Mouse (Mus musculus) WW6 (cell line): ENCODE results near the gene Tctex1d2.

ENCODE experiments used
- DNase-seq: peaks from one replicate; pipeline ENCODE4 v3.0.0-alpha.2; 2013; ENCODE audit warnings: low read depth, low spot score

The Tctex1d2 gene

GRCm38 (mm10) chr16:32419517-32420483 is at the start of gene Tctex1d2:
Gene Tctex1d2 (plus strand): TSS chr16:32419702.
- DNase-seq: peak; percentile 86

GRCm38 (mm10) chr16:32371351-32371750 is 48.2 kb upstream of the Tctex1d2 start:
- DNase-seq: no peak

- no peak for DNase-seq
Observed at GRCm38 (mm10) chr16:32379575-32379974, 39.9 kb upstream of the Tctex1d2 start.

GRCm38 (mm10) chr16:32382901-32383300 is 36.6 kb upstream of the Tctex1d2 start:
- no peak for DNase-seq

GRCm38 (mm10) chr16:32384885-32385284 is 34.6 kb upstream of the Tctex1d2 start:
- no peak for DNase-seq

GRCm38 (mm10) chr16:32386826-32387225 is 32.7 kb upstream of the Tctex1d2 start:
- DNase-seq: no peak

- DNase-seq: no peak
Observed at GRCm38 (mm10) chr16:32389049-32389448, 30.5 kb upstream of the Tctex1d2 start.

- DNase-seq: no peak
Observed at GRCm38 (mm10) chr16:32389841-32390240, 29.7 kb upstream of the Tctex1d2 start.

- no peak for DNase-seq
Observed at GRCm38 (mm10) chr16:32390882-32391281, 28.6 kb upstream of the Tctex1d2 start.

- DNase-seq: no peak
Observed at GRCm38 (mm10) chr16:32395679-32396540, 23.6 kb upstream of the Tctex1d2 start.

GRCm38 (mm10) chr16:32396541-32396835 is 23.0 kb upstream of the Tctex1d2 start:
- no peak for DNase-seq

- no peak for DNase-seq
Observed at GRCm38 (mm10) chr16:32398206-32398605, 21.3 kb upstream of the Tctex1d2 start.

- no peak for DNase-seq
Observed at GRCm38 (mm10) chr16:32400267-32400666, 19.2 kb upstream of the Tctex1d2 start, which contains the start of gene Tm4sf19. Gene Tm4sf19 (plus strand): TSS chr16:32400506.

- DNase-seq: no peak
Observed at GRCm38 (mm10) chr16:32401335-32401965, 18.1 kb upstream of the Tctex1d2 start.

- no peak for DNase-seq
Observed at GRCm38 (mm10) chr16:32402818-32403217, 16.7 kb upstream of the Tctex1d2 start.

- no peak for DNase-seq
Observed at GRCm38 (mm10) chr16:32405716-32406115, 13.8 kb upstream of the Tctex1d2 start.

- DNase-seq: no peak
Observed at GRCm38 (mm10) chr16:32406671-32407070, 12.8 kb upstream of the Tctex1d2 start.

GRCm38 (mm10) chr16:32407730-32408129 is 11.8 kb upstream of the Tctex1d2 start:
- DNase-seq: no peak

- no peak for DNase-seq
Observed at GRCm38 (mm10) chr16:32417457-32417856, 2.0 kb upstream of the Tctex1d2 start.

GRCm38 (mm10) chr16:32427506-32427905 is 8.0 kb downstream of the Tctex1d2 start:
- DNase-seq: no peak

GRCm38 (mm10) chr16:32430474-32431046 is 11.1 kb downstream of the Tctex1d2 start, which contains the start of gene Pcyt1a:
Gene Pcyt1a (plus strand): TSS chr16:32430921.
- DNase-seq: peak; percentile 84
